Mouse (Mus musculus) heart, postnatal 14 days (tissue): ENCODE results near the gene 1700016K19Rik. TPM values are rescaled to one million over a fixed set of nuclear protein-coding genes. Genes with fewer than 3 reads are reported as not detected.

Experiments used
- DNase-seq, 2 experiments: peaks; one replicate each; pipeline ENCODE4 v3.0.0; 2021 to 2022
- intact Hi-C: fragments of 180-260 bp; cut with DNase I; formaldehyde crosslinking; loops from one replicate; pipeline ENCODE4 v1.15.1; 2025
- total RNA-seq, 2 experiments: library from RNA; stranded (reverse); gene quantifications; 2 replicates each; pipeline ENCODE4 v1.2.3; 2021

The 1700016K19Rik gene
- total RNA-seq, 2 experiments from 2014 or later: 0.62 TPM; not detected in 1

GRCm38 (mm10) chr11:76027139-76028071 lies 27.7 kb downstream of the 1700016K19Rik start, which contains the start of gene Rflnb:
Rflnb (minus strand) TSS chr11:76027782.
- intact Hi-C loops: loop anchor here (1.0 to 5.0 kb wide), 3 partner anchors 40 to 140 kb away; no protein-coding TSS in a partner anchor
- DNase-seq: peak; percentile 96 to 97

GRCm38 (mm10) chr11:76028072-76028465 lies 28.4 kb downstream of the 1700016K19Rik start:
- intact Hi-C loops: loop anchor here (5.0 kb wide), 2 partner anchors 39 to 54 kb away; no protein-coding TSS in a partner anchor
- DNase-seq: peak; percentile 47 to 51

DNA sequence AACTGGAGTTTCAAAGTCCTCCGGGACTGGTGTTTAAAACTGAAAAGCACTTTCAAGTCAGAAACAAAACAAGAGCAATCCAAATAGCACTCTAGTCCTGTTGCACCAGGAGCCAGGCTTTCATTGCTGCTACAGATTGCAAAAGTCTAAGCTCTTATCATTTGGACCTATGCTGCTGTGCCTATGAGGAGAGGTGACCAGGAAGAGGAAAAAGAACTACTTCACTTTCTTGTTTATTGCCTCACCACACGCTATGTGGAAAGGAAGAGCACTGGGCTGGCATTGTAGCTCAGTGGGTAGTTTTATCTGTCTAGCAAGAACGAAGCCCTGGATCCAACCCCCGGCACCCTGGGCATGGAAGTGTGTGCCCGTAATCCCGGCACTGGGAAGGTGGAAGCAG lies 33.6 kb downstream of the 1700016K19Rik start:
- no peak for DNase-seq
- intact Hi-C loops: no loop called here

DNA sequence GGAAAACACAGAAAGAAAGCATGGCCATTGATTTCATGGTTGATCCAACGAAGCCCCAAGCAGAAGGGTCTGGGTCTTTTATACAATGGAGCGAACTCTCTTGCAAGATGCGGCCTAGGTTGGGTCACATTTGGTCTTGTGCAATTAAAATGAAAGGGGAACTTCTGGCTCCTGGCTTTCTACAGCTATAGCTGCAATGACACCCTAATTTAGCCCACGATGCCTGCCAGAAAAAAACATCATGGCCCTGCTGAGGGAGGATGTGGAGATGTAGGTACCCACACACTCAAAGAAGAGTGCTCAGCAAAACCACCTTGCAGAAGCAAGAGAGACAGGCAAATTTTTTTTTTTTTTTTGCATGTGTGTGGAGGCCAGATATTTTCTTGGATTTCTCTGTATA lies 34.1 kb downstream of the 1700016K19Rik start:
- no peak for DNase-seq
- intact Hi-C loops: no loop called here

GRCm38 (mm10) chr11:76035182-76035581 lies 35.5 kb downstream of the 1700016K19Rik start:
- no peak for DNase-seq
- intact Hi-C loops: no loop called here

- DNase-seq: no peak
- intact Hi-C loops: no loop called here
Measured at GRCm38 (mm10) chr11:76037581-76038294, 38.0 kb downstream of the 1700016K19Rik start.

DNA sequence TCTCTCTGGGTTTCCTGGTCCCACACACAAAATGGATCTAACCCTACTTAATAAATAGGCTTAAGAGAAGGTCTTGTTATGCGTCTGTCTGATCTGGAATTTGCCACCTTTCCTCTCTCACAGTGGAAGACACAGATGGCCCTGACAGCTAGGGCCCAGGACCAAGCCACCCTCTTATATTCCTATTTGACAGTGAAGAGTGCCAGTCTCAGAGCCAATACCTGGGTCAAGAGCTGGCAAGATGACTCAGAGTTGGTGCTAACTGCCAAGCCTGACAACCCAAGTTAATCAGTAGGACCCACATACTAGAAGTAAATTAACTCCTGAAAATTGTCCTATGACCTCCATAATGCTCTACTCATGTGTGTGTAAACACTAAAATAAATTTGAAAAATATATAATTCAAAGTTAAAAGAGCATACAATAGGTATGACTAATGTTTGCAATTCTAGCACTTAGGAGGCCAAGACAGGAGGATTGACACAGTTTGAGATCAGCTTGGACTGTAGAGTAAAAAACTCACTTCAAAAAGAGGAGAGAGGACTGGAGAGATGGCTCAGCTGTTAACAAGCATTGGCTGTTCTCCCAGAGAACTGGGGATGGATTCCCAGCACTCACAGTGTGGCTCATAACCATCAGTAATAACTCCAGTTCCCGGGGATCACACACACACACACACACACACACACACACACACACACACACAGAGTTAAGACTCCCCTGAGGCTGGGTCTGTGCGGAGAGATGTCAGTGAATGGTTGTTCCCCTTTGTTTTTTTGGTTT lies 39.8 kb downstream of the 1700016K19Rik start:
- no peak for DNase-seq
- intact Hi-C loops: no loop called here

DNA sequence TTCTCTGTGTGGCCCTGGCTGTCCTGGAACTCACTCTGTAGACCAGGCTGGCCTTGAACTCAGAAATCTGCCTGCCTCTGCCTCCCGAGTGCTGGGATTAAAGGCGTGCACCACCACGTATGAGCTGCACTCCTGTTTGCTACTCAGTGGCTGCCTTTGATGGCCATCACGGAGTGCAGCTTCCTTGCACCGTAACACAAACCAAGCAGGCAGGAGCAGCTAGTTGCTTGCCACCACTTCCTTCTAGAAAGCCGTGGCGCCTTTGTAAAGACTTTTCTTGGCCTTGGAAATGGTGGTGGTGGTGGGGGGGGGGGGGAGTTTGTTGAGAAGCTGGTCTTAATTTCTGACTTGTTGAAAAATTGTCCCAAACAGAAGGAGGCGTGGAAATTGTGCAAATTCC lies 40.4 kb downstream of the 1700016K19Rik start:
- intact Hi-C loops: no loop called here
- DNase-seq: no peak

GRCm38 (mm10) chr11:76040761-76041376 lies 41.2 kb downstream of the 1700016K19Rik start:
- no peak for DNase-seq
- intact Hi-C loops: no loop called here

- intact Hi-C loops: no loop called here
- DNase-seq: peak in 1 of 2 experiments; percentile 29
Measured at GRCm38 (mm10) chr11:76042041-76042638, 42.4 kb downstream of the 1700016K19Rik start.

- intact Hi-C loops: no loop called here
Measured at GRCm38 (mm10) chr11:76042882-76043281, 43.2 kb downstream of the 1700016K19Rik start.

GRCm38 (mm10) chr11:76044468-76044867 lies 44.8 kb downstream of the 1700016K19Rik start:
- intact Hi-C loops: no loop called here
- no peak for DNase-seq

More at GRCm38 (mm10) chr11:76042882-76043281, 43.2 kb downstream of the 1700016K19Rik start:
- DNase-seq: peak; percentile 64 to 70

- DNase-seq: peak in 1 of 2 experiments; percentile 38
Measured at GRCm38 (mm10) chr11:76045367-76045766, 45.7 kb downstream of the 1700016K19Rik start.

DNA sequence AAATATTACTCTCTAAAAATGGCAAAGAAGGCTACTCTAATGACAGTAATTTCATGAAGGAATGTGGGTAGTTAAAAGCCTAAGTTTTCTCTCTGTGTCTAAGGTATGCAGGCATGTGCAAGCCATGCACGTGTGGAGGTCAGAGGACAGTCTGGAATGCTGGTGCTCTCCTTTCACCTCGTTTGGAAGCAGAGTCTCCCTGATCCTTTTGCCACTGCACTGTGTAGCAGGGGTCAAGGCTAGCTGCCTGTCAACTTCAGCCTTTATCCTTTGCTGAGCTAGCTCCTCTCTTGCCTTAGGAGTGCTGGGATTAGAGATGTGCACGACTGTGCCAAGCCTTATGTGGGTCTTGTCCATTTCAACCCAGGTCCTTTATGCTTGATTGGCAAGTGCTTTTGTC lies 50.8 kb downstream of the 1700016K19Rik start:
- DNase-seq: no peak
- intact Hi-C loops: no loop called here

More at GRCm38 (mm10) chr11:76045367-76045766, 45.7 kb downstream of the 1700016K19Rik start:
- intact Hi-C loops: no loop called here

GRCm38 (mm10) chr11:76050967-76051512 lies 51.3 kb downstream of the 1700016K19Rik start:
- intact Hi-C loops: no loop called here
- DNase-seq: no peak

- intact Hi-C loops: no loop called here
- DNase-seq: no peak
Measured at GRCm38 (mm10) chr11:76052496-76052895, 52.8 kb downstream of the 1700016K19Rik start.
